Mouse (Mus musculus): ENCODE measurements around the gene Sox12. TPM values are rescaled to one million over a fixed set of nuclear protein-coding genes. Genes with fewer than 3 reads are reported as not detected.
"Not testable (repeated sequence)": the region's sequence is repeated elsewhere in the genome, so short reads cannot be mapped to it uniquely, and the experiment has no call there.

Sox12 gene
- polyA plus RNA-seq, 1 experiment from 2014 or later: 8.2 TPM

DNA sequence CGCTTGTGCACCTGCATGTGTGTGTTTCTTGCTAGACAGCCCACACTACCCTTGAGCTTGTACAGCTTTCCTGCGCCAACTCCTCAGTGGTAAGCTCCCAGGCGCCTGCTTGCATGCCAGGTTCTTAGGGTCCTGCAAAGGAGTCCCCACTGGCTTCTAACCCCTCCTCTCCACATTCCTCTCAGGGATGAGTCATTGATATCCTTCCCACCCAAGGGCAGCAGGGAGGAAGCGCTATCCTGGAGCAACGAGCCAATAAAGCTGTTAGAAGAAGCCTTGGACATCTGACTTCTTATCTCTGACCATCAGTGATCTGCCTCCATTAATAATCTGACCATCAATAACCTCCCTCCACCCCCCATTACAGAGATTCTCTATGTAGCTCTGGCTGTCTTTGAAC lies 29.9 kb downstream of the Sox12 start:
- H3K27ac ChIP-seq: no peak overlapping the region
- no peaks in the 10 kb centered on the region for H3K36me3 ChIP-seq (ENCODE audit: insufficient read depth, low read length)
- H3K4me3 ChIP-seq (replicated peaks; ENCODE audit: low read depth, low read length): no peak overlapping the region
- no peak for TF ChIP-seq CTCF (IDR thresholded peaks at IDR 0.05; ENCODE audit: low read depth)
- no peak for ATAC-seq (replicated peaks; ENCODE audit: low FRiP score, low read depth)
- no peaks in the 10 kb centered on the region for H3K9me3 ChIP-seq (replicated peaks; ENCODE audit: low read length)
- no peaks in the 10 kb centered on the region for H3K27me3 ChIP-seq (ENCODE audit: insufficient read depth, low read length)
- H3K4me1 ChIP-seq (replicated peaks; ENCODE audit: insufficient read depth, low read length): no peaks in the 10 kb centered on the region
- 67% methylated on average over 5 of the region's 5 CpGs for WGBS
- no peak for DNase-seq (ENCODE audit: low spot score)
- H3K4me2 ChIP-seq (ENCODE audit: low read length): no peak overlapping the region
- H3K9ac ChIP-seq (ENCODE audit: low read depth, low read length): no peak overlapping the region

- Histone ChIP-seq H3K4me2 (ENCODE audit: low read length) (peak overlapping the region; percentile 47), H3K9ac (ENCODE audit: low read depth, low read length) (no peak overlapping the region), H3K4me3 (replicated peaks; ENCODE audit: low read depth, low read length) (no peak overlapping the region), H3K36me3 (ENCODE audit: insufficient read depth, low read length) (no peaks in the 10 kb centered on the region), H3K27ac (peak overlapping the region; percentile 72; the same call in 1 of the 2 replicates), H3K4me1 (replicated peaks; ENCODE audit: insufficient read depth, low read length) (no peaks in the 10 kb centered on the region), H3K9me3 (replicated peaks; ENCODE audit: low read length) (no peaks in the 10 kb centered on the region), H3K27me3 (ENCODE audit: insufficient read depth, low read length) (no peaks in the 10 kb centered on the region)
- peak; percentile 79 for TF ChIP-seq CTCF (IDR thresholded peaks at IDR 0.05; ENCODE audit: low read depth)
- DNase-seq (ENCODE audit: low spot score): peak; percentile 93
- ATAC-seq (replicated peaks; ENCODE audit: low FRiP score, low read depth): peak; percentile 82
- WGBS: 8% methylated on average over 17 of the region's 17 CpGs
These were observed 34.4 kb downstream of the Sox12 start for GRCm38 (mm10) chr2:152363245-152364147.

DNA sequence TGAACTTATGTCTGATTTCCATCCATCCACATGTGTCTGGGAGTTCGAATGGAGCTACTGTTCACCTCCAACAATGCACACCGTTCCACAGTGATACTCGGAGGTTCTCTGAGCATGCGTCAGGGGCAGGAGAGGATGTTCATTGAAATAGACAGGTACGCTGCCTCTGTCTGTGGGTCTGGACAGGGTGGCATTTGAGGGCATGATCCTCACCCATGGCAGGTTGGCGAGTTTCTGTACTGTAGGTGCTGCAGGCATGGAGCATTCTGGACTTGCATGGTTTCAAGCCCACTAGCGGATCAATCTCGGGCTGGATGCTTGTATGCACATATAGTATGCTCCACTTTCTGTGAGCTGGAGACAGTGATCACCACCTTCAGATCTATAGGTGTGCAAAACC lies 36.7 kb downstream of the Sox12 start:
- Histone ChIP-seq H3K4me2 (ENCODE audit: low read length) (no peak overlapping the region), H3K27me3 (ENCODE audit: insufficient read depth, low read length) (no peaks in the 10 kb centered on the region), H3K9me3 (replicated peaks; ENCODE audit: low read length) (no peaks in the 10 kb centered on the region), H3K4me3 (replicated peaks; ENCODE audit: low read depth, low read length) (no peak overlapping the region), H3K4me1 (replicated peaks; ENCODE audit: insufficient read depth, low read length) (no peaks in the 10 kb centered on the region), H3K36me3 (ENCODE audit: insufficient read depth, low read length) (no peaks in the 10 kb centered on the region), H3K27ac (no peak overlapping the region), H3K9ac (ENCODE audit: low read depth, low read length) (no peak overlapping the region)
- TF ChIP-seq CTCF (IDR thresholded peaks at IDR 0.05; ENCODE audit: low read depth): no peak
- DNase-seq (ENCODE audit: low spot score): no peak
- WGBS: 88% methylated on average over 8 of the region's 8 CpGs
- no peak for ATAC-seq (replicated peaks; ENCODE audit: low FRiP score, low read depth)

- TF ChIP-seq CTCF (IDR thresholded peaks at IDR 0.05; ENCODE audit: low read depth): no peak
- DNase-seq (ENCODE audit: low spot score) (peak; percentile 51), ATAC-seq (replicated peaks; ENCODE audit: low FRiP score, low read depth) (no peak; the same call in 1 of the 2 replicates)
- 21% methylated on average over 7 of the region's 7 CpGs for WGBS
- Histone ChIP-seq H3K9me3 (replicated peaks; ENCODE audit: low read length) (no peaks in the 10 kb centered on the region), H3K9ac (ENCODE audit: low read depth, low read length) (no peak overlapping the region), H3K36me3 (ENCODE audit: insufficient read depth, low read length) (no peaks in the 10 kb centered on the region), H3K27me3 (ENCODE audit: insufficient read depth, low read length) (no peaks in the 10 kb centered on the region), H3K4me1 (replicated peaks; ENCODE audit: insufficient read depth, low read length) (no peaks in the 10 kb centered on the region), H3K4me2 (ENCODE audit: low read length) (no peak overlapping the region), H3K27ac (no peak overlapping the region), H3K4me3 (replicated peaks; ENCODE audit: low read depth, low read length) (no peak overlapping the region)
These were observed 37.5 kb downstream of the Sox12 start for GRCm38 (mm10) chr2:152360271-152360775.

GRCm38 (mm10) chr2:152359616-152360015 lies 38.2 kb downstream of the Sox12 start:
- no peak for TF ChIP-seq CTCF (IDR thresholded peaks at IDR 0.05; ENCODE audit: low read depth)
- H3K9ac ChIP-seq (ENCODE audit: low read depth, low read length): no peak overlapping the region
- WGBS: 57% methylated on average over 5 of the region's 5 CpGs
- H3K36me3 ChIP-seq (ENCODE audit: insufficient read depth, low read length): no peaks in the 10 kb centered on the region
- no peak overlapping the region for H3K4me2 ChIP-seq (ENCODE audit: low read length)
- DNase-seq (ENCODE audit: low spot score) (no peak), ATAC-seq (replicated peaks; ENCODE audit: low FRiP score, low read depth) (peak; percentile 41)
- no peaks in the 10 kb centered on the region for H3K4me1 ChIP-seq (replicated peaks; ENCODE audit: insufficient read depth, low read length)
- H3K27ac ChIP-seq: no peak overlapping the region; the same call in 1 of the 2 replicates
- no peaks in the 10 kb centered on the region for H3K27me3 ChIP-seq (ENCODE audit: insufficient read depth, low read length)
- H3K4me3 ChIP-seq (replicated peaks; ENCODE audit: low read depth, low read length): no peak overlapping the region
- no peaks in the 10 kb centered on the region for H3K9me3 ChIP-seq (replicated peaks; ENCODE audit: low read length)

DNA sequence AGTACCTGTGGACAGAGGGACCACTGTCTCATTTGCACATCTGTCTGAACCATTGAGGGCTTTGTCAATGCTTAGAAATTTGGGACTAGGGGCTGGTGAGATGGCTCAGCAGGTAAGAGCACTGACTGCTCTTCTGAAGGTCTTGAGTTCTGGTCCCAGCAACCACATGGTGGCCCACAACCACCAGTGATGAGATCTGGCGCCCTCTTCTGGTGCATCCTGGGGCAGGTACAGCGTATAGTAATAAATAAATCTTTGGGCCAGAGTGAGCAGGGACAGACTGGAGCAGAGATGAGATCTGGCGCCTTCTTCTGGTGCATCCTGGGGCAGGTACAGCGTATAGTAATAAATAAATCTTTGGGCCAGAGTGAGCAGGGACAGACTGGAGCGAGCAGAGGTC lies 38.9 kb downstream of the Sox12 start:
- not testable (repeated sequence) for H3K36me3 ChIP-seq (ENCODE audit: insufficient read depth, low read length); H3K4me2 ChIP-seq (ENCODE audit: low read length); H3K9ac ChIP-seq (ENCODE audit: low read depth, low read length); H3K4me3 ChIP-seq (replicated peaks; ENCODE audit: low read depth, low read length); ATAC-seq (replicated peaks; ENCODE audit: low FRiP score, low read depth); H3K27ac ChIP-seq; H3K4me1 ChIP-seq (replicated peaks; ENCODE audit: insufficient read depth, low read length); H3K9me3 ChIP-seq (replicated peaks; ENCODE audit: low read length); H3K27me3 ChIP-seq (ENCODE audit: insufficient read depth, low read length); DNase-seq (ENCODE audit: low spot score)
- WGBS: 78% methylated on average over 5 of the region's 5 CpGs
- TF ChIP-seq CTCF (IDR thresholded peaks at IDR 0.05; ENCODE audit: low read depth): peak; percentile 34; the same call in 1 of the 2 replicates

All from kidney, postnatal 0 days (tissue).